Mouse (Mus musculus): ENCODE data around the gene Gm20716. TPM values are rescaled to one million over a fixed set of nuclear protein-coding genes. Genes with fewer than 3 reads are reported as not detected.

The Gm20716 gene
- polyA plus RNA-seq, 1 experiment from 2014 or later: 11.8 TPM

GRCm38 (mm10) chr2:168233286-168233685 lies 3.1 kb upstream of the Gm20716 start:
- H3K4me1 ChIP-seq (ENCODE audit: control insufficient read depth, insufficient read depth, low read length): peaks cover 17% of the 10 kb centered on the region
- no peak overlapping the region for H3K4me3 ChIP-seq (ENCODE audit: low read length)
- no peak overlapping the region for H3K4me2 ChIP-seq (ENCODE audit: low read depth, low read length)
- H3K36me3 ChIP-seq (ENCODE audit: control insufficient read depth, insufficient read depth): peaks cover 13% of the 10 kb centered on the region
- H3K27me3 ChIP-seq (ENCODE audit: control insufficient read depth, insufficient read depth, low read length): no peaks in the 10 kb centered on the region
- H3K9me3 ChIP-seq (replicated peaks; ENCODE audit: control insufficient read depth, low read length): peaks cover 4% of the 10 kb centered on the region
- H3K27ac ChIP-seq (ENCODE audit: low read length): no peak overlapping the region
- 91% methylated on average over 5 of the region's 5 CpGs for WGBS
- H3K9ac ChIP-seq (ENCODE audit: low read length): no peak overlapping the region
- no peak for ATAC-seq (replicated peaks; ENCODE audit: extremely low read depth, insufficient read depth, low FRiP score)

GRCm38 (mm10) chr2:168231471-168231829 lies 1.3 kb upstream of the Gm20716 start:
- Histone ChIP-seq H3K4me2 (ENCODE audit: low read depth, low read length) (peak overlapping the region; percentile 98), H3K36me3 (ENCODE audit: control insufficient read depth, insufficient read depth) (peaks cover 13% of the 10 kb centered on the region), H3K4me1 (ENCODE audit: control insufficient read depth, insufficient read depth, low read length) (peaks cover 19% of the 10 kb centered on the region), H3K27me3 (ENCODE audit: control insufficient read depth, insufficient read depth, low read length) (no peaks in the 10 kb centered on the region), H3K4me3 (ENCODE audit: low read length) (peak overlapping the region; percentile 90), H3K9me3 (replicated peaks; ENCODE audit: control insufficient read depth, low read length) (no peaks in the 10 kb centered on the region), H3K9ac (ENCODE audit: low read length) (peak overlapping the region; percentile 86), H3K27ac (ENCODE audit: low read length) (no peak overlapping the region)
- no peak for ATAC-seq (replicated peaks; ENCODE audit: extremely low read depth, insufficient read depth, low FRiP score)
- 54% methylated on average over 33 of the region's 33 CpGs for WGBS

- Histone ChIP-seq H3K4me1 (ENCODE audit: control insufficient read depth, insufficient read depth, low read length) (peaks cover 19% of the 10 kb centered on the region), H3K9ac (ENCODE audit: low read length) (peak overlapping the region; percentile 86), H3K9me3 (replicated peaks; ENCODE audit: control insufficient read depth, low read length) (no peaks in the 10 kb centered on the region), H3K4me2 (ENCODE audit: low read depth, low read length) (peak overlapping the region; percentile 98), H3K4me3 (ENCODE audit: low read length) (peak overlapping the region; percentile 90), H3K27me3 (ENCODE audit: control insufficient read depth, insufficient read depth, low read length) (no peaks in the 10 kb centered on the region), H3K27ac (ENCODE audit: low read length) (peak overlapping the region; percentile 88), H3K36me3 (ENCODE audit: control insufficient read depth, insufficient read depth) (peaks cover 18% of the 10 kb centered on the region)
- ATAC-seq (replicated peaks; ENCODE audit: extremely low read depth, insufficient read depth, low FRiP score): peak; percentile 39
- WGBS: 1% methylated on average over 98 of the region's 105 CpGs
These were observed 758 bp upstream of the Gm20716 start for GRCm38 (mm10) chr2:168230773-168231470.

- peak overlapping the region; percentile 88 for H3K27ac ChIP-seq (ENCODE audit: low read length)
- 15% methylated on average over 41 of the region's 41 CpGs for WGBS
- peaks cover 30% of the 10 kb centered on the region for H3K36me3 ChIP-seq (ENCODE audit: control insufficient read depth, insufficient read depth)
These were observed 793 bp downstream of the Gm20716 start for GRCm38 (mm10) chr2:168229116-168230025.

GRCm38 (mm10) chr2:168223326-168223725 lies 6.8 kb downstream of the Gm20716 start:
- Histone ChIP-seq H3K9ac (ENCODE audit: low read length) (no peak overlapping the region), H3K4me2 (ENCODE audit: low read depth, low read length) (no peak overlapping the region), H3K9me3 (replicated peaks; ENCODE audit: control insufficient read depth, low read length) (no peaks in the 10 kb centered on the region), H3K4me3 (ENCODE audit: low read length) (no peak overlapping the region), H3K27me3 (ENCODE audit: control insufficient read depth, insufficient read depth, low read length) (no peaks in the 10 kb centered on the region), H3K4me1 (ENCODE audit: control insufficient read depth, insufficient read depth, low read length) (0 out of 2 replicates have a peak, but pooled peaks cover 3% of the 10 kb centered on the region), H3K27ac (ENCODE audit: low read length) (no peak overlapping the region), H3K36me3 (ENCODE audit: control insufficient read depth, insufficient read depth) (peaks cover 68% of the 10 kb centered on the region)
- ATAC-seq (replicated peaks; ENCODE audit: extremely low read depth, insufficient read depth, low FRiP score): no peak
- WGBS: 90% methylated on average over 6 of the region's 6 CpGs

More at GRCm38 (mm10) chr2:168229116-168230025, 793 bp downstream of the Gm20716 start:
- Histone ChIP-seq H3K9ac (ENCODE audit: low read length) (peak overlapping the region; percentile 86), H3K4me2 (ENCODE audit: low read depth, low read length) (peak overlapping the region; percentile 98), H3K4me1 (ENCODE audit: control insufficient read depth, insufficient read depth, low read length) (peaks cover 19% of the 10 kb centered on the region), H3K4me3 (ENCODE audit: low read length) (peak overlapping the region; percentile 90), H3K27me3 (ENCODE audit: control insufficient read depth, insufficient read depth, low read length) (no peaks in the 10 kb centered on the region), H3K9me3 (replicated peaks; ENCODE audit: control insufficient read depth, low read length) (no peaks in the 10 kb centered on the region)
- 0 out of 2 replicates have a peak, but pooled peaks have one; percentile 8 for ATAC-seq (replicated peaks; ENCODE audit: extremely low read depth, insufficient read depth, low FRiP score)

GRCm38 (mm10) chr2:168213788-168214397 lies 16.3 kb downstream of the Gm20716 start:
- WGBS: 61% methylated on average over 5 of the region's 5 CpGs
- Histone ChIP-seq H3K27ac (ENCODE audit: low read length) (no peak overlapping the region), H3K9me3 (replicated peaks; ENCODE audit: control insufficient read depth, low read length) (no peaks in the 10 kb centered on the region), H3K4me2 (ENCODE audit: low read depth, low read length) (no peak overlapping the region), H3K36me3 (ENCODE audit: control insufficient read depth, insufficient read depth) (peaks cover 66% of the 10 kb centered on the region), H3K27me3 (ENCODE audit: control insufficient read depth, insufficient read depth, low read length) (no peaks in the 10 kb centered on the region), H3K9ac (ENCODE audit: low read length) (no peak overlapping the region), H3K4me1 (ENCODE audit: control insufficient read depth, insufficient read depth, low read length) (no peaks in the 10 kb centered on the region), H3K4me3 (ENCODE audit: low read length) (no peak overlapping the region)
- no peak for ATAC-seq (replicated peaks; ENCODE audit: extremely low read depth, insufficient read depth, low FRiP score)

- 91% methylated on average over 3 of the region's 3 CpGs for WGBS
- H3K4me2 ChIP-seq (ENCODE audit: low read depth, low read length): peak overlapping the region; percentile 74
- peaks cover 4% of the 10 kb centered on the region; the same call in 1 of the 2 replicates for H3K9me3 ChIP-seq (replicated peaks; ENCODE audit: control insufficient read depth, low read length)
- H3K9ac ChIP-seq (ENCODE audit: low read length): peak overlapping the region; percentile 100; the same call in 1 of the 2 replicates
- no peak for ATAC-seq (replicated peaks; ENCODE audit: extremely low read depth, insufficient read depth, low FRiP score)
- H3K4me1 ChIP-seq (ENCODE audit: control insufficient read depth, insufficient read depth, low read length): peaks cover 18% of the 10 kb centered on the region
- no peaks in the 10 kb centered on the region for H3K27me3 ChIP-seq (ENCODE audit: control insufficient read depth, insufficient read depth, low read length)
- no peak overlapping the region for H3K4me3 ChIP-seq (ENCODE audit: low read length)
- peak overlapping the region; percentile 99 for H3K27ac ChIP-seq (ENCODE audit: low read length)
- peaks cover 47% of the 10 kb centered on the region for H3K36me3 ChIP-seq (ENCODE audit: control insufficient read depth, insufficient read depth)
These were observed 22.3 kb downstream of the Gm20716 start for GRCm38 (mm10) chr2:168207883-168208282.

GRCm38 (mm10) chr2:168206725-168207644 lies 23.2 kb downstream of the Gm20716 start, which contains the start of gene Adnp:
Adnp (minus strand) TSS chr2:168207112.
- H3K4me2 ChIP-seq (ENCODE audit: low read depth, low read length): peak within 1 kb of the TSS; percentile 79
- peaks cover 40% of the 10 kb centered on the region for H3K36me3 ChIP-seq (ENCODE audit: control insufficient read depth, insufficient read depth)
- peak within 1 kb of the TSS; percentile 99 for H3K27ac ChIP-seq (ENCODE audit: low read length)
- peak; percentile 87 for ATAC-seq (replicated peaks; ENCODE audit: extremely low read depth, insufficient read depth, low FRiP score)
- peak within 1 kb of the TSS; percentile 100 for H3K9ac ChIP-seq (ENCODE audit: low read length)
- H3K27me3 ChIP-seq (ENCODE audit: control insufficient read depth, insufficient read depth, low read length): no peaks in the 10 kb centered on the region
- H3K9me3 ChIP-seq (replicated peaks; ENCODE audit: control insufficient read depth, low read length): peaks cover 4% of the 10 kb centered on the region; the same call in 1 of the 2 replicates
- under 1% methylated on average over 53 of the region's 89 CpGs for WGBS
- H3K4me1 ChIP-seq (ENCODE audit: control insufficient read depth, insufficient read depth, low read length): peaks cover 18% of the 10 kb centered on the region
- peak within 1 kb of the TSS; percentile 87 for H3K4me3 ChIP-seq (ENCODE audit: low read length)

All from heart, embryonic 16.5 days (tissue).